Mouse (Mus musculus) B cell, adult 2 months (primary cell): ENCODE measurements at regions not wholly inside any gene's neighbourhood (a gene's known extent, or its start where the extent isn't known, plus 50 kb on each side); places are given as distances from the start of the nearest gene placed in this dataset.

ENCODE experiments used
- DNase-seq, 2 experiments: peaks; one replicate each; pipeline ENCODE4 v3.0.0; 2022

GRCm38 (mm10) chr1:144452141-144452540, 115.3 kb downstream of the Rgs21 start:
- no peak for DNase-seq

GRCm38 (mm10) chr1:144451731-144452130, 115.7 kb downstream of the Rgs21 start:
- DNase-seq: no peak

- DNase-seq: no peak
Measured at GRCm38 (mm10) chr1:144436617-144437016, 130.8 kb downstream of the Rgs21 start.

- no peak for DNase-seq
Measured at GRCm38 (mm10) chr1:144432816-144433215, 134.7 kb downstream of the Rgs21 start.

- DNase-seq: no peak
Measured at GRCm38 (mm10) chr1:144431535-144432276, 135.8 kb downstream of the Rgs21 start.

- no peak for DNase-seq
Measured at GRCm38 (mm10) chr1:144421374-144421773, 146.1 kb downstream of the Rgs21 start.

- peak; percentile 73 for DNase-seq
Measured at GRCm38 (mm10) chr1:144406387-144407383, 157.6 kb upstream of the Rgs1 start.

GRCm38 (mm10) chr1:144405724-144406123, 156.7 kb upstream of the Rgs1 start:
- no peak for DNase-seq

- no peak for DNase-seq
Measured at GRCm38 (mm10) chr1:144405031-144405430, 156.0 kb upstream of the Rgs1 start.

- peak in 1 of 2 experiments; percentile 3 for DNase-seq
Measured at GRCm38 (mm10) chr1:144379991-144380594, 131.1 kb upstream of the Rgs1 start.

GRCm38 (mm10) chr1:144374121-144374520, 125.1 kb upstream of the Rgs1 start:
- DNase-seq: no peak

- no peak for DNase-seq
Measured at GRCm38 (mm10) chr1:144367492-144367891, 118.5 kb upstream of the Rgs1 start.

- DNase-seq: peak in 1 of 2 experiments; percentile 14
Measured at GRCm38 (mm10) chr1:144355560-144356310, 106.7 kb upstream of the Rgs1 start.

GRCm38 (mm10) chr1:144355041-144355440, 106.0 kb upstream of the Rgs1 start:
- DNase-seq: no peak

GRCm38 (mm10) chr1:144353320-144353719, 104.3 kb upstream of the Rgs1 start:
- no peak for DNase-seq

- no peak for DNase-seq
Measured at GRCm38 (mm10) chr1:144343820-144344219, 94.8 kb upstream of the Rgs1 start.

- DNase-seq: no peak
Measured at GRCm38 (mm10) chr1:144343299-144343698, 94.3 kb upstream of the Rgs1 start.

- no peak for DNase-seq
Measured at GRCm38 (mm10) chr1:144337572-144337971, 88.5 kb upstream of the Rgs1 start.

- DNase-seq: peak; percentile 59 to 65
Measured at GRCm38 (mm10) chr1:144330365-144331050, 81.5 kb upstream of the Rgs1 start.

- no peak for DNase-seq
Measured at GRCm38 (mm10) chr1:144319406-144319805, 70.4 kb upstream of the Rgs1 start.

GRCm38 (mm10) chr1:144318289-144318688, 69.2 kb upstream of the Rgs1 start:
- no peak for DNase-seq

- no peak for DNase-seq
Measured at GRCm38 (mm10) chr1:144317560-144317959, 68.5 kb upstream of the Rgs1 start.
